Mouse (Mus musculus) erythroblast, embryonic 14.5 days (primary cell): Measurements from ENCODE around the gene Btbd8.

Experiments used
- GATA1 ChIP-seq: IDR thresholded peaks from 2 replicates; pipeline ENCODE4 v1.6.1; 2012; ENCODE audit warnings: low read length, inconsistent platforms, mixed read lengths
- TAL1 ChIP-seq: IDR thresholded peaks from 3 replicates; pipeline ENCODE4 v1.6.1; 2012; ENCODE audit warnings: low read length, inconsistent platforms, mixed read lengths

DNA sequence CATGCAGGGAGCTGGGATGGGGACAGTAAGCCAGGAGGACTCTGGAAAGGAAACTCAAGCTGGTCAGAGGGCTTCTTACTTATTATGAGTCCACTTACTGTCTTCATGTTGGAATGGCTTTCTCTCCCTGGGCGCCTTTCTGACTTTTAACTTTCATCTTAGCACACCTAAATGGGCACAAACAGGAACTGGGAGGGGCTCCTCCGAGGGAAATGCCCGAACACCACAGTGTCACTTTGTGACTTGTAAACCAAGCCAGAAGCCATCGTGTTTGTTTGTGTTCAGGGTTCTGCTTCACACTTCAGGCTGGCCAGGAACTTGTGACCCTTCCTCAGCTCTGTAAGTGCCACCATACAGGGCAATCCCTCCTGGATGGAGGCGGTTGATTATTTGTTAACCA is 116.5 kb downstream of the Btbd8 start:
- no peak for TF ChIP-seq GATA1
- TF ChIP-seq TAL1 = no peak
